Comparison of ENCODE assay signal across 10 mouse cellular contexts in genomic region chr9:25104638-25105037, GRCm38 (mm10). TPM values are rescaled to one million over a fixed set of nuclear protein-coding genes. Genes with fewer than 3 reads are reported as not detected.
A peak's percentile ranks its signal among the peaks of the same experiment; 100 is the strongest.
DNase-seq lines count a peak whose midpoint lies in the region; ATAC-seq and TF ChIP-seq lines count a peak whose summit lies in the region.
"Had no signal": no experiment of that assay in that cellular context is flagged by ENCODE, and none has a peak within 500 bp of the region (broad histone marks: within the 10 kb centered on the region; RNA-seq: fewer than 3 reads in every experiment).

No protein-coding gene starts in this region.

- no peak overlapping the region for H3K9ac ChIP-seq in heart, embryonic 11.5 days (ENCODE audit: low read depth, low read length)
- H3K9ac ChIP-seq: limb, embryonic 15.5 days had no signal

- H3K4me3 ChIP-seq in heart, embryonic 11.5 days (ENCODE audit: low read depth, low read length) = no peak overlapping the region
- no peak overlapping the region for H3K4me3 ChIP-seq in lung, adult 2 months (replicated peaks; ENCODE audit: extremely low read depth, low read depth, low read length)
- H3K4me3 ChIP-seq: limb, embryonic 15.5 days had no signal

- no peaks in the 10 kb centered on the region for H3K4me1 ChIP-seq in heart, embryonic 11.5 days (ENCODE audit: control insufficient read depth, insufficient read depth, low read length)
- no peaks in the 10 kb centered on the region for H3K4me1 ChIP-seq in lung, adult 2 months (ENCODE audit: control insufficient read depth, insufficient read depth, low read length)
- H3K4me1 ChIP-seq: limb, embryonic 15.5 days had no signal

- peaks cover 2% of the 10 kb centered on the region; the same call in 1 of the 2 replicates for H3K9me3 ChIP-seq in heart, embryonic 11.5 days (replicated peaks; ENCODE audit: control insufficient read depth, low read length)

- no peak for TF ChIP-seq POLR2A in lung, adult 2 months (IDR thresholded peaks at IDR 0.05; ENCODE audit: borderline replicate concordance, extremely low read depth, low read depth, low read length)

- no peak overlapping the region for H3K27ac ChIP-seq in heart, embryonic 11.5 days (ENCODE audit: low read depth, low read length)
- H3K27ac ChIP-seq: limb, embryonic 15.5 days had no signal

- no peak overlapping the region for H3K4me2 ChIP-seq in heart, embryonic 11.5 days
- H3K4me2 ChIP-seq: limb, embryonic 15.5 days had no signal

- peak; percentile 45 to 66 for DNase-seq in heart, adult 18-20 months
- peak; percentile 46 for DNase-seq in MEL-GATA-1-ER (ENCODE audit: extremely low read depth, low read depth)
- peak; percentile 17 for DNase-seq in cerebellum, adult 9-11 months
- DNase-seq in kidney, postnatal 14 days = peak; percentile 59
- DNase-seq in lung, adult 2 months = no peak
- DNase-seq in retina, postnatal 7 days (ENCODE audit: low read depth, low spot score) = peak; percentile 25

- no peak for ATAC-seq in heart, embryonic 11.5 days (replicated peaks; ENCODE audit: insufficient number of reproducible peaks, low FRiP score, low TSS enrichment)
- peak; percentile 94 for ATAC-seq in granulocyte monocyte progenitor cell, adult 5-6 weeks (replicated peaks; ENCODE audit: poor library complexity, severe bottlenecking)

- H3K36me3 ChIP-seq in heart, embryonic 11.5 days (ENCODE audit: control insufficient read depth, insufficient read depth, low read length) = peaks cover 11% of the 10 kb centered on the region

- 0 out of 2 replicates have a peak, but pooled peaks have one; percentile 8 for TF ChIP-seq CTCF in lung, adult 2 months (IDR thresholded peaks at IDR 0.05; ENCODE audit: insufficient read depth, low read length)

- H3K27me3 ChIP-seq in heart, embryonic 11.5 days (ENCODE audit: control insufficient read depth, insufficient read depth, low read length) = no peaks in the 10 kb centered on the region
- H3K27me3 ChIP-seq: limb, embryonic 15.5 days had no signal

RNA-seq across cellular contexts. Expression of gene Gm10181, which starts 15.4 kb away (rescaled TPM):
- total RNA-seq in heart, adult 18-20 months (2021) = not detected
- not detected in 2 replicates for polyA plus RNA-seq in heart, embryonic 11.5 days (2014; fragmentation: Nextera tagmentation; extraction: Ambion mirVana)
- not detected in 2 replicates for total RNA-seq in granulocyte monocyte progenitor cell, adult 5-6 weeks (2014; fragmentation: Nextera tagmentation)
- not detected in 2 replicates for total RNA-seq in granulocyte monocyte progenitor cell, adult 5-6 weeks (2017)
- polyA plus RNA-seq in lung, adult 2 months (2012; rRNA removed) = not detected in 2 replicates
- total RNA-seq: adrenal gland, adult 18-20 months had no signal
- polyA plus RNA-seq: limb, embryonic 15.5 days had no signal

RNA-seq across cellular contexts. Expression of gene Herpud2, which starts 47.0 kb away (rescaled TPM):
- 10 to 100 TPM; 33.0 to 34.9 TPM for total RNA-seq in heart, adult 18-20 months (2021)
- polyA plus RNA-seq in heart, embryonic 11.5 days (2014; fragmentation: Nextera tagmentation; extraction: Ambion mirVana) = 22.4 and 24.2 TPM in 2 replicates
- 24.0 and 28.3 TPM in 2 replicates for total RNA-seq in granulocyte monocyte progenitor cell, adult 5-6 weeks (2014; fragmentation: Nextera tagmentation)
- total RNA-seq in granulocyte monocyte progenitor cell, adult 5-6 weeks (2017) = 14.9 and 17.1 TPM in 2 replicates
- polyA plus RNA-seq in lung, adult 2 months (2012; rRNA removed) = 41.7 and 56.8 TPM in 2 replicates
